Mouse (Mus musculus) kidney, adult 18-20 months (tissue): ENCODE measurements around the gene Ech1.
A peak's percentile ranks its signal among the peaks of the same experiment; 100 is the strongest.

Experiments used
- DNase-seq: peaks from one replicate; pipeline ENCODE4 v3.0.0; 2021

Ech1 gene

DNA sequence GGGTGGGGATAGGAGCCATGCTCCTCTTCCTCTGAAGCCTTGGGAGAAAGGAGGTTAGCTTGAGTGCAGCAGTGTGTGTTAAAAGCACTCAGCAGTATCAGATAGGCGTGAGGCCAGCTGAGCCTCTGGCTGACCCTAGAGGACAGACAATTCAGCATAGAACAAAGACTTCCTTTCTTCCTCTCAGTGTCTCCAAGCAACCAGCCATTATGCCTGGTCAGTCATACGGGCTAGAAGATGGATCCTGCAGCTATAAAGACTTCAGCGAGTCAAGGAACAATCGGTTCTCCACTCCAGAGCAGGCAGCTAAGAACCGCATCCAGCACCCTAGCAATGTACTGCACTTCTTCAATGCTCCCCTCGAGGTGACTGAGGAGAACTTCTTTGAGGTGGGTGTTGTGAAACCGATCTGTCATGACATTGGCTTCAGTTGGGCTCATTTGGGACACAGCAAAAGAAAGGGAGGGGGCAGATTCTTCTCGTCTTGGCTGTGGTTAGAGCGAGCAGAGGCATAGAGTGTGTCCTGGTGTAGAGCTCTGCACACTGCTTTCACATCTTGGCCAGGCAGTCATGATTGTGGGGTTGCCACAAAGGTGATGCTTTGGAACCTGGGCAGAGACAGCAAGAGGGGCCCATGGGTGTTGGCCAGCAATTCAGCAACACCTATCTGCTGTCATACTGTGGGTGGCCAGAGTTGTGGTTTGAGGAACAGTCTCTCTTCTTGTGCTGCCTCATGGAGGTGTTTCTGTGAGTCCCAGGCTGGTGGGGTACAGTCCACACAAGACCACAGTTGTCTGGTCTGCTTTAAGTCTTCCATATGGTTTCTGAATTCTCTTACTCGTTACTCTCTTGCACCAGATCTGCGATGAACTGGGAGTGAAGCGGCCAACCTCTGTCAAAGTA lies 4.4 kb upstream of the Ech1 start:
- peak; percentile 55 for DNase-seq

DNA sequence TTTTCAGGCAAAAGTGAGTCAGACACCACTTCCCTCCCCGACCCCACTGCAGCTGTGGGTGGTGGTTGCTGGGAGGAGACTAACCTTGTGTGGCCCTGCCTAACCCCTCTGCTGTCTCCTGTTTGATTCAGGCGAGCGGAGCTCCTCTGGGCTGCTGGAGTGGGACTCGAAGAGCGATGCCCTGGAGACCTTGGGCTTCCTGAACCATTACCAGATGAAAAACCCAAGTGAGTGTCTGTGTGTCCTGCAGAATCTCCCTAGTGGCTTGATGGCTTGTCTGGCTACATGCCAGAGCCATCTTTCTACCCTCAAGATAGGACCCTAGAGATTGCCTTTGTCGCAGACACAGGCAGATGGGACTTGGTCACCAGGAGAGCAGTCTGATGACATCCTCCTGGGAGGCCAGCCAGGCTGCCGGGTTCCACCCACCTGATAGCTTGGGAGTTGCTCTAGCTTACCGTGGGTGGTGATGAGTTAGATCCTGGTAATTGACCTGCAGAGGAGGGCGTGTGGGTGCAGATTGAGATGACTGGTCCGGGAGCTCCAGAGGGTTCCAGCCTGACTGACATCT lies 3.7 kb upstream of the Ech1 start:
- peak; percentile 50 for DNase-seq

DNA sequence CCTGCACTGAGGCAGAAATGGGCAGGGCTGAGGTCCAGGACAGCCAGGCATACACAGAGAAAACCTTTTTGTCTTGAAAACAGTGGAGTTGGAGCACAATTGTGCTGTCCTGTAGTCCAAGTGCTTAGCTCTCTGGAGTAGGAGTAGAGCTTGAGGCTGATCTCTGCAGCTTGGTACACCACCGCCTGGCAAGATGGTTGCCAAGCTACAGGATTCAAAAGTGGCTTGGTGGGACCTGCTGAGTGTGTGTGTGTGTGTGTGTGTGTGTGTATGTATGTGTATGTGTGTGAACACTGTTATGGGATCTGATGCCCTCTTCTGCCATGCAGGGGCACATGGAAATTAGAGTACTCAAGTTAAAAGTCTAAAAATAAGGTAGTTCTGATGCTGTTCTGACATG lies 2.5 kb upstream of the Ech1 start:
- no peak for DNase-seq

GRCm38 (mm10) chr7:28822993-28823903 lies 1.8 kb upstream of the Ech1 start:
- DNase-seq = peak; percentile 44

DNA sequence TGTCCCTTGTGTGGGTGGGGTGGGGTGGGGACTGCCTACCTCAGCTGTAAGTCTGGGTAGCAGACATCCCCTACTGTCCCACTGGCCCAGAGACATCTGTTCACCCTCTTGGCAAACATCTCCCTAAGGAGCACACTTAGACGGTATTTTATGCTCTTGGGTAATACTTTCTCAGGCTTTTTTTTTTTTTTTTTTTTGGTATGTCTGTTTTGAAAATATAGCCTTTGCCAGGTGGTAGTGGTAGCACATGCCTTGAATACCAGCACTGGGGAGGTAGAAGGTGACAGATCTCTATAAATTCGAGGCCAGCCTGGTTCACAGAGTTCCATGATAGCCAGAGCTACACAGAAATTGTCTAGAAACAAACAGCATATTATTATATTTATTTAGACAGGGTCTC lies 1.1 kb upstream of the Ech1 start:
- DNase-seq = no peak

DNA sequence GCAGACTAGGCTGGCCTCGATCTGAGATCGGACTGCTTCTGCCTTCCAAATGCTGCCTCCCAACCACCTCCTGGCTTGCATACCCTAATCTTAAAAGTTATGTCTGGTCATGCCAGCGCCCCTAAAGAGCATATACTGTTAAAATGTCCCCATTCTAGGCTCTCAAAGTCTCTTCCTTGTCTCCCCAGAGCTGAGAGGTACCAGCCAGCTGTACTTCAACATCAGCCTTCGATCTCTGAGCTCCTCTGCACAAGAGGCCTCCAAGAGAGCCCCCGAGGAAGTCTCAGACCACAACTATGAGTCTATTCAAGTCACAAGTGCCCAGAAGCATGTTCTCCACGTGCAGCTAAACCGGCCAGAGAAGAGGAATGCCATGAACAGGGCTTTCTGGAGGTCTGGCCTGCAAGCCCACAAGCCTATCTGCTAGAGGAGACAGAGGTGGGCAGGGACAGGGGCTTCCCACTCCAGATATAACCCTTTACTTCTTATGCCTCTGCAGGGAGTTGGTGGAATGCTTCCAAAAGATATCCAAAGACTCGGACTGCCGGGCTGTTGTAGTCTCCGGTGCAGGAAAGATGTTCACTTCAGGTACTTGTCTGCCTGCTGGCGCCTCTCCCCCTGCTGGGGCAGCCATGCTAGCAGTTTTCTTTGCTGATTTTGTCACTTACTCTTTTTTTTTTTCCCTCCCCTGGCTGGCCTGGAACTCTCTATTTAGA lies 827 bp downstream of the Ech1 start:
- DNase-seq = peak; percentile 77

DNA sequence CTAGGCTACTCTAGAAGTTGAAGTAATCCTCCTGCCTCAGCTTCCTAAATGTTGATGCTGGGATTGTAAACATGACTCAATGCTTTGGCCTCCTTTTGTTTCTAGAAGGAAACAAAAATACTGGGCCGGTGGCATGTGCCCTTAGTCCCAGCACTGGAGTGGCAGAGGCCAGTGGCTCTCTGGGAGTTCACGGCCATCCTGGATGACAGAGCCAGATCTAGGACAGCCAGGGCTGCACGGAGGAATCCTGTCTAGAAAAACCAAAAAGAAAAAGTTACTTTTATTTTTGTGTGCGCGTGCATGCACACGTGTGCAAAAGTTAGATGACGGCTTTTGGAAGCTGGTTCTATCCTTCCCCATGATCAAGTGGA lies 1.4 kb downstream of the Ech1 start:
- no peak for DNase-seq

GRCm38 (mm10) chr7:28827338-28827737 lies 2.3 kb downstream of the Ech1 start:
- DNase-seq = peak; percentile 59

DNA sequence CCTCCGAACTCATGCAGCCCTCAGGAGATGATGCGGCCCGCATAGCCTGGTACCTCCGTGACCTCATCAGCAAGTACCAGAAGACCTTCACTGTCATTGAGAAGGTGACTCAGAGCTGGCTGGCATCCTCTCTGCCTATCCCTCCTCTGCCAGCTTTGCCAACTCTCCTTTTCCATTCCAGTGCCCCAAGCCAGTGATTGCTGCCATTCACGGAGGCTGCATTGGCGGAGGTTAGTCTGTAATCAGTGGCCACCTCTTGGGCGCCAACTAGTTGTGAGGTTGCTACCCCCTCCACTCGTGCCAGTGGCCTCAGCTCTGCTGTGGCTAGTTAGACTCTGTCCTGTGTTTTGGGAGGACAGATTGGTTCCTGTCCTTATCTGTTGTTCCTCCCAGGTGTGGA lies 4.8 kb downstream of the Ech1 start:
- DNase-seq = no peak

DNA sequence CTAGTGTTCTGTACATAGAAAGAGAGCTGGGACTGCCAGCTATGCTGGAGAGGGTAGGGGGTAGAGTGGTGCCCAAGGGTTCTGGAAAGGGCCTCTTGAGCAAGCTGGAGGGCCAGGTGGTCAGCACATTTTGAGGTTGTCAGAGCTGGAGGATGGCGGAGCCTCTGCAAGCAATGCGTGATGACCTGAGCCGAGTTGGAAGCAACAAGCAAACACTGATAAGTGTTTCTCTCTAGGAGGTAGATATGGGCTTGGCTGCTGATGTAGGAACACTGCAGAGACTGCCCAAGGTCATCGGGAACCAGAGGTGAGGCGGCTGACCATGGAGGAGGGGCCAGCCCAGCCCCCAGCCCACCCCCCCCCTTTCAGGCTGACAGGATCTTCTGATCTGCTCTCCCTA lies 6.0 kb downstream of the Ech1 start:
- no peak for DNase-seq

- DNase-seq = no peak
Measured at GRCm38 (mm10) chr7:28831411-28832125, 6.6 kb downstream of the Ech1 start.

DNA sequence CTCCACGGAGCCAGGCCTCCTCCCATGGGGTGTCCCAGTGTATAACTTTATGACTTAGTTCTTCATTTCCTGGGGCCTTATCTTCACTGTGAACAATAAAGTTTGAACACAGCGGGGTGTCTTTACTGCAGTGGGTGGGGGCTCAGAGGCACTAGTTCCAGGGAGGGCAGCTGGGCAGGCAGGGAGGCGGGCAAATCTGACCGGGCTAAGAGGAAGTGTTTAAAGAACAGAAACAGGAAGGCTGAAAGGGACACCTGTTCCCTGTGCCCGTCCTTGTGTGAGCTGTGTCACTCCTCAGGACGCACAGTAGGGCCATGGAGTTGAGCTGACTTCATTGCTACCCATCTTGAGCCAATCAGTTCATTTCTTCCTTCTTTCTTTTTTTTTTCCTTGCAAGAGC lies 7.1 kb downstream of the Ech1 start:
- no peak for DNase-seq

GRCm38 (mm10) chr7:28833723-28834347 lies 8.8 kb downstream of the Ech1 start, which contains the start of gene Lgals4:
Lgals4 (plus strand) TSS chr7:28833854.
- DNase-seq = no peak

DNA sequence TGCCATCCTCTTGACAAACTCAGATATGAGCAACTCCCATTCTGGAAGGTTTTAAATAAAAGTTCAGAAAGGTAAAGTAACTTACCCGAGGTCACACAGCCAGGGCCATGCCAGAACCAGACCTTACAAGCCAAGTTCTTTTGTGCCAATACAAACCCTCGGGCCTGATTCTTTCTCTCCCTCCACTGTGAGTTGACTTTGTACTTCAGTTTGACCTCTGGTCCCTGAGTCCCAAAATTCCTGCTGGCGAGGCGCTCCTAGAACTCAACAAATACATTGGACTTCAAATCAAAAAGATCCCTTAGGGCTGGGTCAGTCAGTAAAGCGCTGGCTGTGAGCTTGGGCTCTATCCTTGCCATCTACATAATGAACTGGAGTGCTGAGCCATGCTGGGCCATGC lies 11.9 kb downstream of the Ech1 start:
- no peak for DNase-seq

DNA sequence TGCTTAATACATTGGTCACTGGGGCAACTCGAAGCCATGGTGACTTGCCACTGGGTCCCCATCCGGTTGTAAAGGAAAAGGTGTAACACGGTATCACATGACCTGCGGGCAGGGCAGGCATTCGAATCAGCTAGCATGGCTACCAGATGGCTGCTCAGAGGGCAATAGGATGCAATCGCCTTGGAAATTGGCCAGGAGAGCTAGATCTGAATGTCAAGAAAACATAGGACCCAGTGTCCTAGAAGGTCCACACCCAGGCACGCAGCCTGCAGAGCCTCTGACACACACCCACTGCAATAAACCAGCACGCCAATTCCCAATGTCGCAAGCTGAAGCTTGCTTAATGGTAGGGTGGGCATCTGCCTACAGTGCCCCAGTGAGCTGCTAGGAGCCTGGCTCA lies 13.3 kb downstream of the Ech1 start:
- no peak for DNase-seq

GRCm38 (mm10) chr7:28847273-28847672 lies 22.3 kb downstream of the Ech1 start:
- DNase-seq = no peak

GRCm38 (mm10) chr7:28849700-28850236 lies 24.8 kb downstream of the Ech1 start:
- DNase-seq = no peak

GRCm38 (mm10) chr7:28850642-28851041 lies 25.6 kb downstream of the Ech1 start:
- DNase-seq = no peak

- DNase-seq = no peak
Measured at GRCm38 (mm10) chr7:28859953-28860352, 34.9 kb downstream of the Ech1 start.

- no peak for DNase-seq
Measured at GRCm38 (mm10) chr7:28860898-28861297, 35.9 kb downstream of the Ech1 start.

GRCm38 (mm10) chr7:28862817-28863499 lies 37.9 kb downstream of the Ech1 start:
- no peak for DNase-seq
